Mouse (Mus musculus) c-Kit-positive CD71-positive TER-119-positive erythroid progenitor cells, embryonic 14.5 days (primary cell): ENCODE results near the gene Sdk2.

Experiments used
- DNase-seq: peaks from one replicate; pipeline ENCODE4 v3.0.0-alpha.2; 2013; ENCODE audit warnings: low spot score

The Sdk2 gene

DNA sequence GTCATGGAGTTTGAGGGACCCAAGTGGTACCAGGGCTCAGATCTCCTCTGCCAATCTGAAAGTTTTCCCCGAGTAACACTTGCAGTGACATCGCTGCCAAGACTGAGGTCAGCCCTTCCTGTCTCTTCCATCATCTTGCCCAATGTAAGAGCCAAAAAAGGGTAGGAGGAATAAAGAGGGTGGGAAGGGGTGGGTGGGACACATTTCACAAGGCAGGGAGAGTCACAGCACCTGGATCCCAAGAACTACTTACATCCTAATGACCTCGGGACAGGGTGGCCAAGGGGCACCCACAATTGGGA, 329.3 kb downstream of the Sdk2 start:
- DNase-seq = no peak

DNA sequence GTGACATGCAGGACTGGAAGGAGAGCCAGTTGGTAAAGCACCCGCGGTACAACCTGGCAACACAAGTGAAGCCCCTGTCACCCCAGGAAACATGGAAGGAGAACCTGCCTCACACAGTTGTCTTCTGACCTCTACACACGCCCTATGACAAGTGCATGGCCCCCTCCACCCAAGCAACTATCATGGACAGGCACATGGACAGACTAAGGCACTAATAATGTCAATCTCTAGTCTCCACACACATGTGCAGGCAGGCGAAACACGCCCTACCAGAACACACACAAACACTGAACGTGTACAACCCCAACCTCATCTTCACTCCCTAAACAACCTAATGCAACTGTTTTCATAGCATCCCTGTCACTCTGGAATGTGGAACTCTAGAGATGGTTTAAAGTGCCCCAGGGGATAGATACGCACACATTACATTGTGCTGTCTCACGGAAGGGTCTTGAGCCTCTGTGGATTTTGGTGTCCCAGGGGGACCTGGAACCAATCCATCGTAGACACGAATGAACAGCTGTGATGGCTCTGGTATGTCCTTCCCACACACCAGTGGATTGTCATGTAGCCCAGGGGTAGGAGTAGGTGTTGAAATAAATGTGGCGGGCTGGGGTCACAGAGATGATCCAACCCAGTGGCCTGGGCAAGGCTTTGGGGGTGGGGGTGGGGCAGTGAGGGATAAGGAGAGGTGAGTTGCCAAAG, 329.8 kb downstream of the Sdk2 start:
- no peak for DNase-seq

DNA sequence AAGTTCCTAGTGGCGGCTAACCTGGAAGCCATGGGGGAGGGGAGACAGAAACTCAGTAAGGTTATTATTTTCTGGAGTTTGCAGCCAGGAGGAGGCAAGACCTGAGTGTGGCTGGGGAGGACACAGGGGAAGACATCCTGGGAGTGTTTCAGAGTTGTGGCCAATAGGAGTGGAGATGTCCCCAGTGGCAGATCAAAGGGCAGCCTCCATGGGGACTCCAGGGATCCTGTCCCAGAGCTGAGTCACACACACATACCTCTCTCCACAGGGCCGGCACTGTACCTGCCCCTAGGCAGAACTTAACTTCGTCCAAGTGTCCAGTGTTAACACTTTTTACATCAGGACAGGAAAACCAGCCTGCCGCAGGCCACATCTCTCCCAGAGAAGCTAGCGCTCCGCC, 331.7 kb downstream of the Sdk2 start:
- no peak for DNase-seq

DNA sequence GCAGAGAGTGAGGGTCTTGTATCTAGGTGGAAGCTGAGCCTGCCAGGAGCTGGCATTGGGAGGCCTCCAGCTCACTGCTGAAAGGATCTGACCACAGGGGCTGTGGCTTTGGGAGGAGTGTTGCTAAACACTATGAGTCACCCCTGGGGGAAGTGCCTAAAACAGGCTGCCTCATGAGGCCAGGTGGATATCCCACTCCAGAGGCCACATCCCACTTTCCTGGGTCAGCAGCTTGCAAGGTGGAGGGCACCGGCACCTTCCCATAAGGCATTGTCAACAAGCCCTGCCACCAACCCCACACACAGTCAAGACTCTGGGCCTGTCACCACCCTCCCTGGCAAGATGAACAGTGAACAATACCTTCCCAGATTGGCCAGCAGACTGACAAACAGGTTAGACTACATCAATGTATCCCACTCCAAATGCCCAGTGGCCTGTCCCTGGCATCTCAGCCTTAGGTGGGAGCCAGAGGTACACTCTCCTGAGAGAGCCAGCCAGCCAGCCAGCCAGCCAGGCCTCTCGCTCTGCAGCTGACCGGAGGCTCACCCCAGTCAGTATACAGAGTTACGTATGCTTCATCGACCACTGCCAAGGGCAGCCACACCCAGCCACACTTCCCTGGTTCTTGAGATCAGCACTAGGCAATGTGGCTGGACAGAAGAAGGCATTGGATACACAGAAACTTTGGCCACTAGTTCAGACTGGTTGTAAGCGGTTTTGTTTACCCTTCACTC, 333.0 kb downstream of the Sdk2 start:
- no peak for DNase-seq

DNA sequence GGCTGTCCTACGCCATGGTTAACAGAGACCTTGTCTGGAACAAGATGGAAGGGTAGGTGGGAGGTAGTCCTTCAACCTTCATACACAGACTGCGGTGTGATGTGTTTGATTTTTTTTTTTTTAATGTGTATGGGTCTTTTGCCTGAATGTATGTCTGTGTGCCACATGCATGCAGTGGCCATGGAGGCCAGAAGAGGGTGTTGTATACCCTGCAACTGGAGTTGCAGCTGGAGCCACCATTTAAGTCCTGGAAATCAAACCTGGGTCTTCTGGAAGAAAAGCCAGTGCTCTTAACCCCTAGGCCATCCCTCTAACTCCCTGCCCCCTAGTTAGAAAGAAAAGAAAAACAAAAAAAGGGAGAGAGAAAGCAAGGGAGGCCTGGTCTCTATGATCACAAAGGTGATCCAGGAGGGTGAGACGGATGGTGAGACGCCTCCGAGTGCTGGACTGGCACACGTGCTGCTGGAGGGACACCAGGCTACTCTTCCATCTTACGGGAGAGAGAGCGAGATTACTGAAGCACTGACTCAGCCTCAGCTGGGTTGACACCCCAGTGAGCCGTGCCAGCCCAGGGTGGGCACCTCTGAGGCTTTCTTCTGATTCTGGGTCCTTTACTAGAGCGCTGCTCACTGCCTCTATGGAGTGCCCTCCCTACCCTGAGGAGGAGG, 334.8 kb downstream of the Sdk2 start:
- DNase-seq = no peak

DNA sequence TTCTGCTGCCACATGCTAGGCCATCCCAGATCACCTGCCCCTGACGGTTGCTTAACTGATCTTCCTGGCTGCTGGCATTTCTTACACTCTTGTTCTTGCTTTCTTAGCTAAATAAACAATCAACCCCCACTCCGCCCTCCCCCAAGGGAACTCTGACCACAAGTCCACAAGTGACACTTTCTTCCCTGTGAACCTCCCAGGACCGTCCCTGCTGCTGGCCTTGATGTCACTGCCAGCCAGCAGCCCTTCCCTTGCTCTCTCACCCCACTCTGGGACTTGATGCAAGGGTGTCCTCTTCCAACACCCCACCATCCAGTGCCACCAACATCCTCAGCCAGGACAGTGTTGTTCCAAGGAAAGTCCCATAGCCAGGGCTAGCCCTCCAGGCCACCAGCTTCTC, 336.0 kb downstream of the Sdk2 start:
- no peak for DNase-seq

DNA sequence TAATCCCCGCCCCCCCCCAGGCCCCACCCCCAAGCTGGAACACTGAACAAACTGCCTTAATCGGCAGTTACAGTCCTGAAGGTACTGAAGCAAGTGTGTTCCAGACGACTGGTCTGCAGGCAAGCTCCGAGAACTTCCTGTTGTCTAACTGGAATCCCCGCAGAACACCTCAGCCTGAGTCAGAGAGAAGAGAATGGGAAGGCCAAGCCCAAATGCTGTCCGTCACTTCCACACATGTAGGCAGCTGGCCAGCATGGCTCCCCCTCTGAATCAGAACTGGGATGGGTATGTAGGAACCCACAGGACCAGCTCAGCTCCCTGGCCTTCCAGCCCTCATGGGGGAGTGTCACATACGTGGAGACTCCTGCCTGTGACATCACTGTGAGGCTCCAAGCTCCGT, 336.9 kb downstream of the Sdk2 start:
- DNase-seq = no peak

DNA sequence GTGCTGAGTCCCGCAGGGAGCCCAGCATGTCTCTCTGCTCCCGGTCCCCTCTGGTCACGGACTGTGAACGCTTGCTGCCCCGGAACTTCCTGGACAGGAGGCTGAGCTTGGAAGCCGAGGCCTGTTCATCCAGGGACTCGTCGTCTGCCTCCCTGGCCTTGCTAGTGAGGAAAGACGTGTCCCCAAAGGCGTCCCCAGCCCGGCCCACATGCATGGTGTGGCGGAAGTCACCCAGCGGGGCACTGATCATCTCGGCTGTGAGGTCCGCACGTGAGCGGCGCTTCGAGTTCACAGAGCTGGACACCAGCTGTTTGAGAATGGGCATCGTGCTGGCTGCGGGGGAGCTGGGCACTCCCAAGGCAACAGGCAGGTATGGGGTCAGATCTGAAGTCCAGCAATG, 337.6 kb downstream of the Sdk2 start:
- DNase-seq = no peak

DNA sequence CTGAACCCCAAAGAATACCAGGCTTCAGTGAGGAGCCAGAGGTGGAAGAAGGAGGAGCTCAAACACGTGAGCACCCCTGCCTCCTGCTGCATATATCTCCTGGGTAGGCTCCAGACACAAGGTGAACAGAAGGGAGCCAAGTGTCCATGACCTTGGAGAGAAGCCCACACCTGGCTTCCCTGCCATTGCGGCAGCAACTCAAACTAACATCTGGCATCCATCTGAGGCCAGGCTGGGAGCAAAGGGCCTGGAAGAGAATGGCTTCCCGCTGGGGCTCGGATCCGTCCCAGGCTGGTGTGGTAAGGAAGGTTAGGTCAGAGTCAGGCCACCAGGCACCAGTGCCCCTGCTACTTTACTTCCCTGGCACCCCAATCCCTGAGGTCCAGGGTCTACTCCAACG, 338.9 kb downstream of the Sdk2 start:
- DNase-seq = no peak

DNA sequence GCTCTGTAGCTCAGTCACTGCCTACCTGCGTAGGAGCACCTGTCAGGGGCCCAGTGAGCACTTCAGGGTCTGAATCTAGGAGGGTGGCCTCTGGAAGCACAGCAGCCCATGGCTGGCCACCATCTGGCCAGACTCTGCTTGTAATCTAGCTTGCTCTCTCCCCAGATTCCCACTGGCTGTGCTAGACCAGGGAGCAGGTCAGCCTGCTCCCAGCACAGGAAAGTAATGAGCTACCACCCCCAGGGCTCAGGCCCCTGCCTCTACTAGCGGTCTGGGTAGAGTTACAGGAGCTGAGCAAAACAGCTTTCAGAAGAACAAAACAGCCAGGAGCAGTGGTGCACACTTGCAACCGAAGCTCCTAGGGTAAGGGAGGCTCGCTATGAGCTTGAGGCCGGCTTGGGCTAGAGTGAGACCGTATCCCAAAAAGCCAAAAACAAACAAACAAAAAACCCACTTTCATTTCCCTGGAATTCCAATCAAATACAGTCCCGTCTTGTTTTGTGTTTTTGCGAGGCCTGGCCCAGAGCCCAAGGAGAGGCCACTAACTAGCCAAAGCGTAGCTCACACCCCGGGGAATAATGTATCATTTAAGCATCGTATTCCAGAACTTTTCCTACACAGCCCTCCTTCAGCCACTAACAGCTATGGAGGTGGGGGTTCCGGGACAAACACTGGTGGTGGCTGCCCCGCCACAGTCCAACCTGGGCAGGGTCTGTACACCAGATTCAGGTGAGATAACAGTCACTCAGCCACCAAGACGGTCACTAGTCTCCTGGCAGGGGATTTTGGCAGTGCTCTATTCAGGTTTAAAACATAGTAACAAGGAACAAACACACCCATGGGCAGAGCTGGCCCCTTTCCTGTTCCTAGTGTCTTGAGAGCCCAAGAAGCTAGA, 339.6 kb downstream of the Sdk2 start:
- no peak for DNase-seq
